Mouse (Mus musculus): ENCODE measurements around the gene Nipsnap1.

DNA sequence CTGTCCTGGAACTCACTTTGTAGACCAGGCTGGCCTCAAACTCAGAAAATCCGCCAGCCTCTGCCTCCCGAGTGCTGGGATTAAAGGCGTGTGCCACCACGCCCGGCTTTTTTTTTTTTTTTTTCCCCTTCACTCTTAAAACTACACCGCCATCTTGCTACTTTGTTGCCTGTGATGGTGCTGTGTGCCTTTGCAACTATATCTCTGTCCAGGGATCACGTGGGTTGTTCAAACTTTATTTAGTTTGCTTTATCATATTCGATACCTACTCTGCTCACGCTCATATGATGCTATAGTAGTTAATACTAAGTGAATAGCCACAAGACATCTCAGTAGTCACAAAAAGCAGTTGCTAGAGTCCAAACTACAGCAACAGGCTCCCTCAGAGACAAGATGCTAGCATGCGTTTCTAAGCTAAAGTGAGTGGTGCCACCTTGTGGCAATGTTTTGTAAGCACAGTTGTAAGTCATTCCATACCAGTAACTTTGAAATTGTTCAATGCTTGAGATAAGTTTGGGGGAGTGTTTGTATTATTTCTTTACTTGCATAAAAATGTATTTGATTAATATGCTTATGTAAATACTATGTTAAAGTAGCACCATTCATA is 8.0 kb upstream of the Nipsnap1 start:
- TF ChIP-seq GATA1 (IDR thresholded peaks at IDR 0.05; ENCODE audit: borderline replicate concordance, low read length): no peak
- peak; percentile 67 for TF ChIP-seq CTCF (IDR thresholded peaks at IDR 0.05; ENCODE audit: low read depth, low read length)
- TF ChIP-seq POLR2AphosphoS5 (IDR thresholded peaks at IDR 0.05; ENCODE audit: insufficient replicate concordance, low read depth, low read length): no peak
- no peak for TF ChIP-seq GATA2 (IDR thresholded peaks at IDR 0.05; ENCODE audit: borderline replicate concordance, low read depth, low read length)
- no peak for TF ChIP-seq TAL1 (conservative IDR thresholded peaks at IDR 0.05; ENCODE audit: low read depth, low read length)

Data from G1E (cell line).